Mouse (Mus musculus) gastrocnemius, adult 2 months (tissue): ENCODE results near the gene Snrpd3. TPM values are rescaled to one million over a fixed set of nuclear protein-coding genes. Genes with fewer than 3 reads are reported as not detected.

Experiments used
- DNase-seq: peaks from one replicate; pipeline ENCODE4 v3.0.0; 2022
- H3K27ac ChIP-seq: fragments of 200-600 bp; 2 replicates; pipeline ENCODE4 v1.8.1; 2022; ENCODE audit warnings: mild to moderate bottlenecking
- H3K4me3 ChIP-seq: fragments of 200-600 bp; 2 replicates; pipeline ENCODE4 v1.8.1; 2022; ENCODE audit warnings: mild to moderate bottlenecking, moderate library complexity
- CTCF ChIP-seq: fragments of 200-600 bp; IDR thresholded peaks from 2 replicates; pipeline ENCODE4 v1.8.1; 2022; ENCODE audit warnings: antibody characterized with exemption, mild to moderate bottlenecking, moderate library complexity
- intact Hi-C: fragments of 180-260 bp; cut with DNase I; formaldehyde crosslinking; loops from one replicate; pipeline ENCODE4 v1.15.1; 2025
- total RNA-seq, 2 experiments: library from RNA; stranded (reverse); gene quantifications; 2 replicates each; pipeline ENCODE4 v1.2.3; 2021

Gene Snrpd3
- total RNA-seq, 2 experiments from 2014 or later = 65.9 to 91.4 TPM

DNA sequence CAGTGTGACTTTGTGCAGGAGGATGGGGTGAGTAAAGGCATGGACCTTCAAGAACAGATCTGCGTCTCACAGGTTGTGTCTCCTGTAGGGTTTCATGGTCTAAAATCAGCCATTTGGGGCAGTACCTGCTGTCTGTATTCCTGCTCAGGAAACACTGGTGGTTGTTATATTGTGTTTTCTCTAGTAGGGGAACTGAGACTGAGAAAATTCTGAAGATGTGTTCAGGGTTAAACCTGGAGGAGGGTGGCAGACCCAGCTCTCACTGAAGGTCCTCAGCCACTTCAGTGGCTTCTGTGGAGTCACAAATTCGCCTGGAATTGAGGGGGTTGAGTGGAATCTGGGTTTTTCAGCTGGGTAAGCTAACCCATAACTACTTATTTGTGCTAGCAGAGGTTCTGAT, 13.0 kb downstream of the Snrpd3 start:
- H3K27ac ChIP-seq = peak overlapping the region; percentile 87
- intact Hi-C loops = no loop called here
- no peak overlapping the region for H3K4me3 ChIP-seq
- DNase-seq = no peak
- TF ChIP-seq CTCF = no peak

DNA sequence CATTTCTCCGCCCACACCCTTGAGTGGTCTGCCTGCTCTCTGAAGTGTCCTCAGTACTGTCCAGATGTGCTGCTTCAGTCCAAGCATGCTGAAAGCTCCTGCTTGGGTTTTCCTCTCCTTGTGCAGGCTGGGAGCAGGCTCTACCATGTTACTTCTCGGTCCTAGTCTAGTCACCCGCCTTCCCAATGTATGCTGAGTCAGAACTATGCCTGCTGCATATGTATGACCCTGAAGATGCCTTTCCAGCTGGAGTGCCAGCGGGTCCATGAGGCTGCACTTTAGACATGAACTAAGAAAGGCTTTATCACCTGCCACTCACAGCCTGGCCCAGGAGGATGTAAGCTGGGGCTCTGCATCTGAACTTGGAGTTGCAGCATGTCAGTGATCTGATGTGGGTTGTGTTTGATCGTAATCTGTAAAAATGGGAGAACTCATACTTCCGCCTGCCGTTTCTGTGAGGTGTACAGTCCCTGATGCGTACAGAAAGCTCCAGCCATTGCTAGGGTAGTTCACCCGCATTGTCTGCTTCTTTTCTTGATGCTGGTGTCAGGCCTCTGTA, 14.3 kb downstream of the Snrpd3 start:
- intact Hi-C loops = no loop called here

GRCm38 (mm10) chr10:75534216-75534615, 16.9 kb downstream of the Snrpd3 start:
- DNase-seq = no peak
- intact Hi-C loops = no loop called here
- Histone ChIP-seq H3K4me3 (no peak overlapping the region), H3K27ac (no peak overlapping the region)
- no peak for TF ChIP-seq CTCF

More for the DNA sequence above, 14.3 kb downstream of the Snrpd3 start:
- Histone ChIP-seq H3K4me3 (no peak overlapping the region), H3K27ac (peak overlapping the region; percentile 33; the same call in 1 of the 2 replicates)
- DNase-seq = no peak
- TF ChIP-seq CTCF = no peak

GRCm38 (mm10) chr10:75534934-75535333, 17.6 kb downstream of the Snrpd3 start:
- no peak overlapping the region for H3K27ac ChIP-seq
- no peak for TF ChIP-seq CTCF
- intact Hi-C loops = no loop called here
- H3K4me3 ChIP-seq = no peak overlapping the region
- no peak for DNase-seq

- no peak for DNase-seq
- intact Hi-C loops = no loop called here
- Histone ChIP-seq H3K4me3 (no peak overlapping the region), H3K27ac (no peak overlapping the region)
- TF ChIP-seq CTCF = no peak
Observed at GRCm38 (mm10) chr10:75535423-75535822, 18.1 kb downstream of the Snrpd3 start.

DNA sequence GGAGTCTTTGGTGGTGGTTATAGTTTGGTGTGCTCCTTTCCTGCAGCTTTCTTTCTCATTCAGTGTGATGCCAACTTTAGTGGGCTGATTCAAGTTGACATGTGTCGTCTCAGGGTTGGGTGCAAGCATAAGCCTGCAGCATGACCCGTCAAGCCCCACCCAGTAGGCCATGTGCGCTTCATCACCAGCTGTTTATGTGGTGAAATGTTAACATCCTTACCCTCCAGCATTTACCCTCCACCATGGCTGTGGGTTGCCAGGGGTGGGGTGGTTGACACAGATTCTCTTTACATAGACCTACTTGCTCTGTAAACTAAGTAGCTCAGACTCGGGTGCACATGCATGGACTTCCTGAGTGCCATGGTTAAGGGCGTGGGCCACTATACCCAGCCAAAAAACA, 18.8 kb downstream of the Snrpd3 start:
- DNase-seq = no peak
- intact Hi-C loops = no loop called here
- TF ChIP-seq CTCF = no peak
- H3K4me3 ChIP-seq = no peak overlapping the region
- no peak overlapping the region for H3K27ac ChIP-seq

DNA sequence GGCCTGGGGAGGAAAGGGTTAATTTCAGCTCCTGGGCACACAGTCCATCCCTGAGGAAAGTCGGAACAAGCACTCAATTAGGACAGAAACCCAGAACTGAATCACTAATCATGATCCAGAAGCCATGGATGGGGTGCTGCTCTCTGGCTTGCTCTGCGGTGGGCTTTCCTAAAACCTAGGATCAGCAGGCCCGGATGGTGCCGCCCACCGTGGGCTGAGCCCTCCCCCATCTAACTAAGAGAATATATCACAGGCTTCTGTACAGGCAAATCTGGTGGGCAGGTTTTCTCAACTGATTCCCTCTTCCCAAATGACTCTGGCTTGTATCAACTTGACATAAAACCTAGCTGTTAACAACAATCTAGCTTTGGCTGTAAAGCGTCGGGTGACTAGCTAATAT, 30.6 kb downstream of the Snrpd3 start:
- DNase-seq = no peak
- Histone ChIP-seq H3K27ac (no peak overlapping the region), H3K4me3 (no peak overlapping the region)
- TF ChIP-seq CTCF = no peak
- intact Hi-C loops = no loop called here

DNA sequence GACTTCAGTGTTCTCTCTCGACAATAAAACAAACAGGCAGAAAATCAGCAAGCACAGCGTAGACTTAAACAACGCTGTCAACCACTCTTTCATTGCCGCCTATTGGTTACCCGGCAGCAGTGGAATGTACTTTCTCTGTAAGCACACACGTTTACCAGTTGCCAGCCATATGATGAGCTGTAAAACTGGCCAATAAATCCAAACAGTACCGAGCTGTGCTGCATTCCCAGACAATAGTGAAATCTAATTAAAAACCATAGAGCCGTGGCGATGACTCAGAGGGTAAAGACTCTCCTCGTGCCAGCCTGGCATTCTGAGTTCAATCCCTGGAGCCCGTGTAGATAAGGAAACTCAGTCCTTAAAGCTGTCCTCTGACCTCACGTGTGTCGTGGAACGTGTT, 31.1 kb downstream of the Snrpd3 start:
- no peak for DNase-seq
- Histone ChIP-seq H3K27ac (no peak overlapping the region), H3K4me3 (no peak overlapping the region)
- intact Hi-C loops = no loop called here
- TF ChIP-seq CTCF = no peak

DNA sequence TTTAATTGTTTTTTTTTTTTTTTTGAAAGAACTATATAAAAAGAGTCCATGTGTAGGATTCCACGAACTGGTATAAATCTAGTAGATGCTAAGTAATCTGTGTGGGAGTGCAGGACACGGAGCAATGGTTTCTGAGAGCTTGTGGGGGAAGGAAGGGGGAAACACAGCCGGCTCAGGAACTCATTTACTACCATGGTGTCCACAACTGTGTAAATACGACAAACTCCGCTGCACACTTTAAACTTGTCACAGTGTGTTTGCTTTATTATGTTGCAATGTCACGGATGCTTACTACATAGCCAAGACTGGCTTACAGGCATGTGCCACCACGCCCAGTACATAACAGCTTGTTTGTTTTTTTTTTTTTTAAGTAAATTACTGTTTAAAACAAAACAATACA, 32.5 kb downstream of the Snrpd3 start:
- Histone ChIP-seq H3K27ac (no peak overlapping the region), H3K4me3 (no peak overlapping the region)
- TF ChIP-seq CTCF = no peak
- no peak for DNase-seq
- intact Hi-C loops = no loop called here

GRCm38 (mm10) chr10:75551175-75551574, 33.8 kb downstream of the Snrpd3 start:
- H3K4me3 ChIP-seq = no peak overlapping the region
- TF ChIP-seq CTCF = no peak
- H3K27ac ChIP-seq = no peak overlapping the region
- DNase-seq = no peak
- intact Hi-C loops = no loop called here

DNA sequence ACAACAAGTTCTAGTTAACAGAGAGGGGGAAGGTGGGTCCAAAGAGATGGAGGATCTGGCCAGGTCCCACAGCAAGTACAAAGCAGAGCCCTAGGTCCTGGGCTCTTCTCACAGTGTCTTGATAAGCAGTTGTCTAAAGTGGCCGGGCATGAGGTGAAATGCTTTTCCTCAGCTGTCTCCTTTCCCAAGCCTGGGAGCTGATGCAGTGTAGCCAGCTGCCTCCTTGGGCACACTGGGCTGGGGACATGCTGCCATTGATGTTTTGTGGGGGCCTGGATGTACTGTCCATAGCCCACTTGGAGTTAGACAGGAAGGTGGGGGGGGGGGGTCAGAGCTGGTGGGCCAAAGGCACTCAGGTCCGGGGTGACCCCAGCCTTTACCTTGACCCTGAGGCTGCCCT, 34.8 kb downstream of the Snrpd3 start:
- TF ChIP-seq CTCF = no peak
- DNase-seq = no peak
- Histone ChIP-seq H3K4me3 (no peak overlapping the region), H3K27ac (no peak overlapping the region)
- intact Hi-C loops = no loop called here

DNA sequence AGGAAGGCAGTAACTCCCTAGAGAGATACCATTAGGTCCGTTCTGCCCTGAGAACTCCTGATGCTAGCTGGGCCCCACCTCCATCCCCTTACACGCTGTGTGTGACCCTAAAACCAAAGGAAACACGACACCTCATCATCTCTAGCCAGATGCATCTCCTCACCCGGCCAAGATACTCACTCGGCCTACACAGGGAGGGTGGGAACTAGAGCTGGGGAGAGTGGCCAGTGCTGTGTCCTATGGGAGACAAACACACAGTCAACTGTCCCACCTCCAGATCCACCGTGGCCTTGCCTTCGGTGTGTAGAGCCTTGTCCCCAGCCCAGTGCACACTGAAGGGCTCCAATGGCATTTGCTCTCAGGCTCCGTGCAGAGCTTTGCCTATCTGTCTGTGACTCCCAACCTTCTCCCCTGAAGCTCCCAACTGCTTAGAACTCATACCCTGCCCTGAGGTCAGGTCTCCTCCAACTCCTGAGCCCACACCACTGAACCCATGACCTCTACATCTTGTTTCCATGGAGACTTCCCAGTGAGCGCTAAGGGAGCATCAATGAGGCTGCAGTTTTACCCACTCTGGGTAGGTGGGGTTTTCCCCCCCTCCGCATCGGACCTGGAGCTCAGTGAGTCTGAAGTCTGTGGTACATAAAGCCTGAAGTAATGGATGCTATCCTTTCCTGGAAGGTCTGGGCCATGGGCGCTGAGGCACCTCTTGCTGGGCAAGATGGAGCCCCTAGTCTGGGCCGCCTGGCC, 35.5 kb downstream of the Snrpd3 start:
- no peak for TF ChIP-seq CTCF
- intact Hi-C loops = no loop called here
- no peak for DNase-seq
- no peak overlapping the region for H3K27ac ChIP-seq
- H3K4me3 ChIP-seq = no peak overlapping the region

DNA sequence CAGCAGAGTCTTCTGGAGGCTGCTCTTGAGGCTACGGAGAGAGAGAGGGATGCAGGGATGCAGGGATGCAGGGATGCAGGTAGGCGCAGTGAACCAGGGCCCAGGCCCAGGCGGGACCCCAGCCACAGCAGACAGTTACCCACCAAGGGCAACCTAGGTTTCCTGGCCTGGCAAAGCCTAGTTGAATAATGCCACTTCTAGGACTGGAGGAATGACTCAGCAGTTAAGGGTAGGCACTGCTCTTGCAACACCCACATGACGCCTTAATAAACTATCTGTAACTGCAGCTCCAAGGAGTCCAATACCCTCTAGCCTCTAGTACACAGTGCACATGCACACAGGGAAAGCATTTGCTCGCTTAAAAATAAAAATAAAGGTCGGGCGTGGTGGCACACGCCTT, 36.7 kb downstream of the Snrpd3 start:
- DNase-seq = no peak
- TF ChIP-seq CTCF = no peak
- Histone ChIP-seq H3K4me3 (no peak overlapping the region), H3K27ac (no peak overlapping the region)
- intact Hi-C loops = no loop called here

DNA sequence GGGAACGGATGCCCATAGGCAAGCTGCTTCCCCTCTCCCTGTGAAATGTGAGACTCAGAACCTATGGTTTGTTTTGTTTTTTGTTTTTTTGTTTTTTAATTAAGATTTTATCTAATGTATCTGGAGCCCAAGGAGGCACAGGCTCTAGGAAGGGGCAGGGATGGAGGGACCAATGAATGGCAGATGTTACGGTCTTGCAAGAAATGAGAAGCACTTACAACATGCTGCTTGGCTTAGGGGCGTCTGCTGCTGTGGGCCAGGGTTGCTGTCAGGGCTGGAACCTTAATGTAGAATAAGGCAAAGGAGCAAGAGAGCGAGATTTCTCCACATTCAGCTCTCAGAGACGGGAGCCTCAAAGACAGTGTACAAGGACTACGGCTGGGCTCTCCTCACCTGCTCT, 38.2 kb downstream of the Snrpd3 start:
- no peak for DNase-seq
- intact Hi-C loops = no loop called here

More for the DNA sequence above, 38.2 kb downstream of the Snrpd3 start:
- TF ChIP-seq CTCF = no peak
- no peak overlapping the region for H3K4me3 ChIP-seq
- H3K27ac ChIP-seq = no peak overlapping the region
